In the genomic region with DNA sequence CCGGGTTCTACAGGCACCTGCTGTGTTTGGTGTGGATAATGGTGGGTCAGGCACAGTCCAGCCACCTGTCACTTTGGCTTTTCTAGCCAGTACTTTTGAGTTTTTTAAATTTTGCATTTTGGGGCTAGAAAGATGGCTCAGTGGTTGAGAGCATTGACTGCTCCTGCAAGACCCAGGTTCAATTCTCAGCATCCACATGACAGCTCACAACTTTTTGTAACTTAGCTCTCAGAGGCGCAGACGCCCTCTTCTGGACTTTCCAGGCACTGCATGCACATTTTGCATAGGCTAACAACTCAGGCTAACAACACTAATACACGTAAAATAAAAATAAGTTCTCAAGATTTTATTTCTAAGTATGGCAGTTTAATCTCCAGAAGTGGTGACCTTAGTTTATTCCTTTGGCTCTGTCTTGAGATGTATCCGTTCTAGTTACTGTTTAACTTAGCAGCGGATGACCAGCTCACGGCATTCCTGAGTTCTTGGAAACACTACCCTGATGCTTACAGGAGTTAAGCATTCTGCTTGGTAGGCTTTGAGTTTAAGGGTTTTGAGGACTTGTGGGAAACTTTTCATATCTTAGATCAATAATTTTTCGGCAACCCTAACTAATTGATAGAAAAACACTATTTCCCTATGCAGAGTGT, we compare ENCODE assay signal across 11 mouse cellular contexts. TPM values are rescaled to one million over a fixed set of nuclear protein-coding genes. Genes with fewer than 3 reads are reported as not detected.
DNase-seq lines count a peak whose midpoint lies in the region; ATAC-seq and TF ChIP-seq lines count a peak whose summit lies in the region.
"Had no signal": no experiment of that assay in that cellular context is flagged by ENCODE, and none has a peak within 500 bp of the region (broad histone marks: within the 10 kb centered on the region; RNA-seq: fewer than 3 reads in every experiment).

No protein-coding gene starts in this region.

- TF ChIP-seq POLR2A in ES-Bruce4 (IDR thresholded peaks at IDR 0.05; ENCODE audit: insufficient read depth, low read length) = no peak

- peak; percentile 68 for TF ChIP-seq CTCF in layer of hippocampus, adult 2 months (conservative IDR thresholded peaks at IDR 0.05)
- peak; percentile 56 for TF ChIP-seq CTCF in ES-Bruce4 (IDR thresholded peaks at IDR 0.05; ENCODE audit: low read depth, low read length)

- H3K9me3 ChIP-seq in ES-Bruce4 (replicated peaks; ENCODE audit: control insufficient read depth, insufficient read depth, low read length, poor library complexity, severe bottlenecking) = no peaks in the 10 kb centered on the region

- no peak for ATAC-seq in megakaryocyte-erythroid progenitor cell, adult 5-6 weeks (replicated peaks; ENCODE audit: low FRiP score, low TSS enrichment, poor library complexity, severe bottlenecking)

- no peak overlapping the region for H3K9ac ChIP-seq in ES-Bruce4 (ENCODE audit: low read depth, poor library complexity, severe bottlenecking)

- H3K4me3 ChIP-seq in layer of hippocampus, adult 2 months = no peak overlapping the region
- no peak overlapping the region for H3K4me3 ChIP-seq in ES-Bruce4 (ENCODE audit: low read depth, low read length)
- H3K4me3 ChIP-seq: myocyte had no signal

- TF ChIP-seq EP300 in ES-Bruce4 (IDR thresholded peaks at IDR 0.05; ENCODE audit: insufficient read depth, low read depth, low read length) = no peak

- no peaks in the 10 kb centered on the region for H3K4me1 ChIP-seq in ES-Bruce4 (ENCODE audit: control insufficient read depth, insufficient read depth, low read length)

- no peaks in the 10 kb centered on the region for H3K27me3 ChIP-seq in ES-Bruce4 (ENCODE audit: control insufficient read depth, insufficient read depth, low read length, poor library complexity, severe bottlenecking)

- no peak overlapping the region for H3K27ac ChIP-seq in layer of hippocampus, adult 2 months
- H3K27ac ChIP-seq in ES-Bruce4 (ENCODE audit: insufficient read depth, low read length) = no peak overlapping the region

- peaks cover 60% of the 10 kb centered on the region for H3K36me3 ChIP-seq in ES-Bruce4 (ENCODE audit: control insufficient read depth, insufficient read depth, low read length, poor library complexity, severe bottlenecking)

- DNase-seq in layer of hippocampus, adult 2 months (ENCODE audit: low spot score in 2 of 2) = no peak
- DNase-seq in layer of hippocampus, postnatal 10 days (ENCODE audit: low spot score in 2 of 2) = no peak
- DNase-seq in B cell, adult 2 months = peak; percentile 51 to 59
- DNase-seq in induced T-regulatory cell, adult 2 months (ENCODE audit: low read depth) = peak; percentile 70
- DNase-seq in left cerebral cortex, postnatal 10 days (ENCODE audit: extremely low spot score in 1 of 2, low spot score in 2 of 2) = no peak
- DNase-seq: cerebellum, adult 8-10 months; left cerebral cortex, postnatal 4 days had no signal

- intact Hi-C loops in left cerebral cortex, postnatal 10 days (cut with DNase I) = no loop called here

RNA-seq across cellular contexts. Expression of gene Nol10, which starts 23.5 kb away (rescaled TPM):
- total RNA-seq in layer of hippocampus, adult 2 months (2021) = 10 to 100 TPM; 19.7 to 20.7 TPM
- total RNA-seq in layer of hippocampus, postnatal 10 days (2021) = 10 to 100 TPM; 22.7 to 22.8 TPM
- polyA plus RNA-seq in ES-Bruce4 (2011; ENCODE audit: insufficient read depth, insufficient read length, low read depth, missing spikeins) = 60.5 and 61.6 TPM in 2 replicates
- total RNA-seq in megakaryocyte-erythroid progenitor cell, adult 5-6 weeks (2014; fragmentation: Nextera tagmentation) = 38.0 and 45.9 TPM in 2 replicates
- total RNA-seq in megakaryocyte-erythroid progenitor cell, adult 5-6 weeks (2017) = 22.6 and 27.1 TPM in 2 replicates
- 10 to 100 TPM; 21.7 to 21.9 TPM for total RNA-seq in left cerebral cortex, postnatal 10 days (2021)

RNA-seq across cellular contexts. Expression of gene Atp6v1c2, which starts 42.6 kb away (rescaled TPM):
- total RNA-seq in layer of hippocampus, adult 2 months (2021) = 1 to 10 TPM; 3.9 to 4.0 TPM
- 1 to 10 TPM; 2.6 to 4.0 TPM for total RNA-seq in layer of hippocampus, postnatal 10 days (2021)
- 0.75 TPM in 1 of 2 replicates, not detected in the other for polyA plus RNA-seq in ES-Bruce4 (2011; ENCODE audit: insufficient read depth, insufficient read length, low read depth, missing spikeins)
- not detected in 2 replicates for total RNA-seq in megakaryocyte-erythroid progenitor cell, adult 5-6 weeks (2014; fragmentation: Nextera tagmentation)
- total RNA-seq in megakaryocyte-erythroid progenitor cell, adult 5-6 weeks (2017) = not detected in 2 replicates
- total RNA-seq in left cerebral cortex, postnatal 10 days (2021) = 1 to 10 TPM; 6.6 to 8.1 TPM
- total RNA-seq: hematopoietic stem cell, adult 5-6 weeks had no signal

Comparison
In these comparisons a context has a peak if more than half of its experiments do, and no peak if none do; other contexts are left out.
1. DNase-seq: peak in B cell, adult 2 months (2 of 2) and induced T-regulatory cell, adult 2 months (single experiment); none in layer of hippocampus, adult 2 months (0 of 2), layer of hippocampus, postnatal 10 days (0 of 2) and left cerebral cortex, postnatal 10 days (0 of 2).